Mouse (Mus musculus) retina, postnatal 7 days (tissue): ENCODE measurements around the gene Fam189a1.

ENCODE experiments used
- DNase-seq: peaks from one replicate; pipeline ENCODE4 v3.0.0-alpha.2; 2012; ENCODE audit warnings: low read depth, low spot score

Gene Fam189a1

GRCm38 (mm10) chr7:65156514-65156911 is at the start of gene Fam189a1:
Fam189a1 (minus strand) TSS chr7:65156570.
- DNase-seq: no peak

GRCm38 (mm10) chr7:65206021-65206420 is 49.7 kb upstream of the Fam189a1 start:
- no peak for DNase-seq

GRCm38 (mm10) chr7:65202719-65203118 is 46.3 kb upstream of the Fam189a1 start:
- no peak for DNase-seq

- DNase-seq: no peak
Measured at GRCm38 (mm10) chr7:65180694-65181093, 24.3 kb upstream of the Fam189a1 start.

GRCm38 (mm10) chr7:65170762-65171161 is 14.4 kb upstream of the Fam189a1 start:
- DNase-seq: no peak

- no peak for DNase-seq
Measured at GRCm38 (mm10) chr7:65157031-65158025, 958 bp upstream of the Fam189a1 start.

GRCm38 (mm10) chr7:65155628-65156513 is 499 bp downstream of the Fam189a1 start:
- peak; percentile 39 for DNase-seq

GRCm38 (mm10) chr7:65154576-65154975 is 1.8 kb downstream of the Fam189a1 start:
- DNase-seq: no peak

- DNase-seq: no peak
Measured at GRCm38 (mm10) chr7:65153846-65154245, 2.5 kb downstream of the Fam189a1 start.

- DNase-seq: no peak
Measured at GRCm38 (mm10) chr7:65151526-65151925, 4.8 kb downstream of the Fam189a1 start.

GRCm38 (mm10) chr7:65149040-65149439 is 7.3 kb downstream of the Fam189a1 start:
- no peak for DNase-seq

- no peak for DNase-seq
Measured at GRCm38 (mm10) chr7:65144881-65145280, 11.5 kb downstream of the Fam189a1 start.

GRCm38 (mm10) chr7:65141907-65142698 is 14.3 kb downstream of the Fam189a1 start:
- no peak for DNase-seq

- no peak for DNase-seq
Measured at GRCm38 (mm10) chr7:65140832-65141231, 15.5 kb downstream of the Fam189a1 start.

- no peak for DNase-seq
Measured at GRCm38 (mm10) chr7:65140099-65140498, 16.3 kb downstream of the Fam189a1 start.

GRCm38 (mm10) chr7:65123766-65124165 is 32.6 kb downstream of the Fam189a1 start:
- DNase-seq: no peak

- DNase-seq: no peak
Measured at GRCm38 (mm10) chr7:65116903-65117302, 39.5 kb downstream of the Fam189a1 start.

GRCm38 (mm10) chr7:65115366-65115765 is 41.0 kb downstream of the Fam189a1 start:
- no peak for DNase-seq

GRCm38 (mm10) chr7:65111664-65112063 is 44.7 kb downstream of the Fam189a1 start:
- DNase-seq: no peak

- no peak for DNase-seq
Measured at GRCm38 (mm10) chr7:65105566-65105965, 50.8 kb downstream of the Fam189a1 start.

GRCm38 (mm10) chr7:65105097-65105467 is 51.3 kb downstream of the Fam189a1 start:
- no peak for DNase-seq
